Mouse (Mus musculus) kidney, adult 2 months (tissue): ENCODE results near the gene Slc38a1.

Experiments
- CTCF ChIP-seq: fragments of 200-500 bp; conservative IDR thresholded peaks from 2 replicates; pipeline ENCODE4 v1.5.1; 2011; ENCODE audit warnings: low read depth, mild to moderate bottlenecking, control low read depth, low read length, moderate library complexity, mixed read lengths; ENCODE audit not compliant: insufficient read depth, insufficient read length
- POLR2A ChIP-seq: fragments of 200-500 bp; IDR thresholded peaks from one replicate; pipeline ENCODE4 v1.6.1; 2011; ENCODE audit warnings: low read depth, low read length, control low read depth

DNA sequence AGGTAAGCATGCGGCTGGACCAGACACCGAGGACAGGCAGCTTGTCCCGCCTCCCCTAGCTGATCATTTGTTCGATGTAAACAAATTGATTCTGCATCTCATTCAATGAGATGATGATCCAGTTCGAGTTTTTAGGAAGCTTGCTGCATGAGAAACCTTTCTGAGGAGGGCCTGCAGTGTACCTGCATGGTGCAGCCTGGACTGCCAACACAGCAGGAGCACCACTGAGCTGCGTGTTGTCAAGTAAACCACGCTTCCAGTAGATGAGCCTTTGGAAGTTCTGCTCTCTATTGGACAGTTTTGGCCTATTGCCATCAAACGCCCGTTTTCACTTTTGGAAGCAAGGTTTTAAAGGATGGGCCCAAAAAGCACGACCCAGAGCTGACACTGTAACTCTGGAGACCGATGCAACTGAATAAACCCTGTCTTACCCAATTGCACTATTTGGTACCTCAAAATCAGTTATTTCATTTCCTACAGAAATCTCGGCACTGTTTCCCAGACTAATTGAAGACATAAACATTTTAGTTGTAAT is 46.1 kb upstream of the Slc38a1 start:
- TF ChIP-seq POLR2A, result no peak
- TF ChIP-seq CTCF, result no peak
